Mouse (Mus musculus): Measurements from ENCODE around the gene Sdc4. TPM values are rescaled to one million over a fixed set of nuclear protein-coding genes. Genes with fewer than 3 reads are reported as not detected.

Sdc4 gene
- total and polyA plus RNA-seq, 3 experiments, result not detected

DNA sequence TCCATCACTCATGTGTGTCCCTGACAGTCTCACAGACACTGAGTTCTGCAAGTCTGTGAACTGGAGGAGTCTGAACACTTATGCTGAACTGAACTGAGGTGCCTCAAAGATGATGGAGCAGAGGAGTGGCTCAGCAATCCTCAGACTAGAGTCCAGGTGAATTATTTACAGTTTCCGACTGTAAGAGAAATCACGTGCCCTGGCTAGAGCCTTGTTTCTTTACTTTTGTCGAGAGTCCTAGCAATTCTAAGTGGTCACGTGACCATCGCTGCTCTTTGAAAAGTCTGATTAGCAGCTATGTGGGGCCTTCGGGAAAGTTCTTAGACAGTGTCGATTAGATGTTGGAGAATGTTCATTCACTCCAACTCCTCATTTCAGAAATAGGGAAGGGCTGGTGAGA is 14.3 kb upstream of the Sdc4 start:
- Histone ChIP-seq H3K27me3 (ENCODE audit: control insufficient read depth in 1 of 2, insufficient read depth in 2 of 2, low read length in 2 of 2) (peaks cover 7 to 12% of the 10 kb centered on the region in 2 experiments; a peak in 3 of 4 replicates), H3K4me1 (ENCODE audit: control insufficient read depth in 1 of 2, insufficient read depth in 2 of 2, low read length in 2 of 2) (peaks cover 3 to 8% of the 10 kb centered on the region in 2 experiments; a peak in 2 of 4 replicates), H3K9me3 (replicated peaks; ENCODE audit: insufficient read depth, low read length) (no peaks in the 10 kb centered on the region), H3K79me2 (ENCODE audit: control insufficient read depth, insufficient read depth, low read length, poor library complexity) (peaks cover 19% of the 10 kb centered on the region), H3K4me3 (ENCODE audit: control insufficient read depth in 1 of 2, insufficient read depth in 1 of 2, low read depth in 2 of 2, low read length in 2 of 2) (no peak overlapping the region), H3K9ac (ENCODE audit: control insufficient read depth, low read depth, low read length, poor library complexity, severe bottlenecking) (no peak overlapping the region), H3K36me3 (ENCODE audit: control insufficient read depth in 1 of 2, insufficient read depth in 2 of 2, low read length in 2 of 2) (peaks cover 0 to 9% of the 10 kb centered on the region in 2 experiments; a peak in 2 of 4 replicates), H3K27ac (ENCODE audit: control insufficient read depth, low read depth, low read length) (no peak overlapping the region)
- TF ChIP-seq SIN3A (IDR thresholded peaks at IDR 0.05; ENCODE audit: low read length), result no peak
- peak; percentile 41; the same call in 1 of the 2 replicates for TF ChIP-seq USF1 (IDR thresholded peaks at IDR 0.05; ENCODE audit: low read depth, low read length)
- no peak for DNase-seq (ENCODE audit: low read depth, low spot score)

DNA sequence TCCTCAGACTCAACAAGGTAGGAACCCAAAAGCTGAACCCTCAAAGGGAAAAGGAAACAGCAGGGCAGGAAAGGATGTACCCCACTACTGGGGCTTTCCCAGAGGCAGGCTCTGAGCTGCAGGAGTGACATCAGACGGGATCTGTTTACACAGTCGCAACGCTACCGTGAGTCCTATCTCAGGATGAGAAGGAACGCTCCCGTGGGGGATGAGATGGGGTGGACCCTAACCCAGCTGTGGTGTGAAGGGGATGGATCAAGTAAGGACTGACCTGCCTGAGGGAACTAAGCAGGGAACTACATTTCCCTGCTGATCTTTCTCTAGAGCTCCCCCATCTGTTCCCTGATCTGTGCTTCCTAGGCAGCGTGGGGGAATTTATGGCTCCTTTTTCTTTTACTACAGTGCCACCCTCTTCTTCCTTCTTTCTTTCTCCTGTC is 13.2 kb upstream of the Sdc4 start, which contains the start of gene Sys1:
Gene Sys1 (plus strand): TSS at position 101 of the 437 bp plus-strand sequence.
- peaks cover 0 to under 1% of the 10 kb centered on the region in 2 experiments; a peak in 1 of 4 replicates for H3K36me3 ChIP-seq (ENCODE audit: control insufficient read depth in 1 of 2, insufficient read depth in 2 of 2, low read length in 2 of 2)
- no peak within 1 kb of the TSS for H3K27ac ChIP-seq (ENCODE audit: control insufficient read depth, low read depth, low read length)
- TF ChIP-seq SIN3A (IDR thresholded peaks at IDR 0.05; ENCODE audit: low read length), result no peak
- no peak for TF ChIP-seq MXI1 (IDR thresholded peaks at IDR 0.05; ENCODE audit: low read depth, low read length)
- no peak for TF ChIP-seq ZC3H11A (IDR thresholded peaks at IDR 0.05; ENCODE audit: low read depth, low read length)
- TF ChIP-seq MEF2A (IDR thresholded peaks at IDR 0.05; ENCODE audit: extremely low read depth, insufficient replicate concordance, low read depth, low read length, poor library complexity, severe bottlenecking), result no peak
- no peak for TF ChIP-seq ZKSCAN1 (IDR thresholded peaks at IDR 0.05; ENCODE audit: low read depth, low read length)
- H3K9me3 ChIP-seq (replicated peaks; ENCODE audit: insufficient read depth, low read length), result no peaks in the 10 kb centered on the region
- peaks cover 10% of the 10 kb centered on the region for H3K79me2 ChIP-seq (ENCODE audit: control insufficient read depth, insufficient read depth, low read length, poor library complexity)
- H3K27me3 ChIP-seq (ENCODE audit: control insufficient read depth in 1 of 2, insufficient read depth in 2 of 2, low read length in 2 of 2), result peaks cover 7 to 13% of the 10 kb centered on the region in 2 experiments; a peak in 3 of 4 replicates
- DNase-seq (ENCODE audit: low read depth, low spot score), result no peak
- no peak within 1 kb of the TSS for H3K9ac ChIP-seq (ENCODE audit: control insufficient read depth, low read depth, low read length, poor library complexity, severe bottlenecking)
- H3K4me3 ChIP-seq (ENCODE audit: control insufficient read depth in 1 of 2, insufficient read depth in 1 of 2, low read depth in 2 of 2, low read length in 2 of 2), result no peak within 1 kb of the TSS
- H3K4me1 ChIP-seq (ENCODE audit: control insufficient read depth in 1 of 2, insufficient read depth in 2 of 2, low read length in 2 of 2), result peaks cover 2 to 3% of the 10 kb centered on the region in 2 experiments; a peak in 1 of 4 replicates

DNA sequence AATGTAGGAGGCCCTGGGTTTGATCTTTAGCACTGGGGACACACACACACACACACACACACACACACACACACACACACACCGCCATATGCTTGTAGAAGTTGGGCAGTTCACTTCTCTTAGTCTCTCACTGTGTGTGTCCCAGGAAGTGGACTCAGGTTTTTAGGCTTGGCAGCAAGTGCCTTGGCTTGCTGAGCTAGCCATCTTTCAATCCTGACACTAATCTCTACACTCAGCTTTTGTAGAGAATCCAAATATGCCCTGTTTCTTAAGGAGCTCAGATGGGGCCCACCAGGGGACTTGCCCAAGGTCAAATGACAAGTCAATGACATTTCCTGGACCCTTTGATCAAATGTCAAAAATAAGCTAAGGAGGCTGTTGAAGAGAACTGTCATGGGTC is 12.7 kb upstream of the Sdc4 start:
- H3K4me1 ChIP-seq (ENCODE audit: control insufficient read depth in 1 of 2, insufficient read depth in 2 of 2, low read length in 2 of 2), result no peaks in the 10 kb centered on the region
- DNase-seq (ENCODE audit: low read depth, low spot score), result no peak
- H3K27ac ChIP-seq (ENCODE audit: control insufficient read depth, low read depth, low read length), result no peak overlapping the region
- TF ChIP-seq SIN3A (IDR thresholded peaks at IDR 0.05; ENCODE audit: low read length), result no peak
- TF ChIP-seq TAL1 (IDR thresholded peaks at IDR 0.05; ENCODE audit: low read length), result no peak
- TF ChIP-seq ELF1 (IDR thresholded peaks at IDR 0.05; ENCODE audit: low read depth, low read length), result no peak
- no peaks in the 10 kb centered on the region for H3K9me3 ChIP-seq (replicated peaks; ENCODE audit: insufficient read depth, low read length)
- H3K79me2 ChIP-seq (ENCODE audit: control insufficient read depth, insufficient read depth, low read length, poor library complexity), result peaks cover 6% of the 10 kb centered on the region
- peaks cover 7 to 13% of the 10 kb centered on the region in 2 experiments; a peak in 3 of 4 replicates for H3K27me3 ChIP-seq (ENCODE audit: control insufficient read depth in 1 of 2, insufficient read depth in 2 of 2, low read length in 2 of 2)
- no peaks in the 10 kb centered on the region for H3K36me3 ChIP-seq (ENCODE audit: control insufficient read depth in 1 of 2, insufficient read depth in 2 of 2, low read length in 2 of 2)
- no peak overlapping the region for H3K9ac ChIP-seq (ENCODE audit: control insufficient read depth, low read depth, low read length, poor library complexity, severe bottlenecking)
- H3K4me3 ChIP-seq (ENCODE audit: control insufficient read depth in 1 of 2, insufficient read depth in 1 of 2, low read depth in 2 of 2, low read length in 2 of 2), result no peak overlapping the region

Measured in MEL (cell line).